ENCODE assay signal across 10 mouse cellular contexts in the genomic region with DNA sequence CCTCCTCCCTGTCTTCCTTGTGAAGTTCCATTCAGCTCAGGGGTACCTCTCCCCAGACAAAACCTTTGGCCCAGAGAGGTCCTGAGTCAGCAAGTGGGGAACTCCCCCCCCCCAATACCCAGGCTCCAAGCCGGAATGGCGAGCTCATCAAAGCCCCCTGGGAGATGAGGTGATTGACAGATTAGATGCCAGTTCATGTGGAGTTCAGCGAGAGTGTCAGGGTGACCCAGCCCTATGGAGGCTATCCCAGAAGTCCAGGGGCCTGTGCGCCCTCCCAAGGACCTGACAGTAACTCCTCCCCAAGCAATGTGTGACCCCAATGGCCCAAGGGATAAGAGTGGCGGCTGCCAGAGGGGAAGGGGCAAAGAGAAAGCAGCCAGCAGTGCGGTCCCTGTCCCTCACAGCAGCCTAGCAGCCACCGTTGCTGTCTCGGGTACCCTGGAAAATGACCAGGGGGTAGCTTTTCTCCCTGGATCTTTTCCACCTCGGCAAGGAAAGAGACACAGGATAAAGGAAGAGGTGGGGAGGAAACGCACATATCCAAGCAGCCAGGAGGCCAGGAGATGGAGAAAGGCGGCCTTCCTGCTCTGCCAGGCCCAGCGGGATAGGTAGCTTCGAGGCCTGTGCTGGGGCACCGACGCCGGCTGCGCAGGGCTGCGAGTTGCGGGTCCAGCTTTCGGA. TPM values are rescaled to one million over a fixed set of nuclear protein-coding genes. Genes with fewer than 3 reads are reported as not detected.
DNase-seq lines count a peak whose midpoint lies in the region; ATAC-seq and TF ChIP-seq lines count a peak whose summit lies in the region.
"Had no signal": no experiment of that assay in that cellular context is flagged by ENCODE, and none has a peak within 500 bp of the region (broad histone marks: within the 10 kb centered on the region; RNA-seq: fewer than 3 reads in every experiment).

No protein-coding gene starts in this region.

- peaks cover 0 to under 1% of the 10 kb centered on the region in 2 experiments; a peak in 1 of 4 replicates for H3K27me3 ChIP-seq in MEL (ENCODE audit: control insufficient read depth in 1 of 2, insufficient read depth in 2 of 2, low read length in 2 of 2)
- peaks cover 19% of the 10 kb centered on the region for H3K27me3 ChIP-seq in hindbrain, embryonic 12.5 days
- peaks cover 31% of the 10 kb centered on the region for H3K27me3 ChIP-seq in midbrain, embryonic 12.5 days

- TF ChIP-seq POLR2A in MEL (IDR thresholded peaks at IDR 0.05; ENCODE audit: control insufficient read depth in 1 of 2, insufficient read depth in 1 of 2, low read depth in 1 of 2, low read length in 2 of 2, poor library complexity in 1 of 2), result no peak

- TF ChIP-seq CTCF in gastrocnemius, adult 2 months (IDR thresholded peaks at IDR 0.05), result no peak
- no peak for TF ChIP-seq CTCF in MEL (IDR thresholded peaks at IDR 0.05 in 2 of 3, conservative IDR thresholded peaks at IDR 0.05 in 1 of 3; ENCODE audit: control insufficient read depth in 1 of 3, insufficient read depth in 1 of 3, low read depth in 2 of 3, low read length in 3 of 3, poor library complexity in 1 of 3, severe bottlenecking in 1 of 3)

- ATAC-seq in hindbrain, embryonic 12.5 days (ENCODE audit: low FRiP score), result peak; percentile 17; the same call in 1 of the 2 replicates
- peak; percentile 30; the same call in 1 of the 2 replicates for ATAC-seq in midbrain, embryonic 12.5 days (ENCODE audit: low FRiP score, low read depth)

- H3K9ac ChIP-seq in MEL (ENCODE audit: control insufficient read depth, low read depth, low read length, poor library complexity, severe bottlenecking), result peak overlapping the region; percentile 66
- H3K9ac ChIP-seq in hindbrain, embryonic 12.5 days, result peak overlapping the region; percentile 61
- H3K9ac ChIP-seq in midbrain, embryonic 12.5 days (replicated peaks), result peak overlapping the region; percentile 35

- peak overlapping the region; percentile 76 for H3K27ac ChIP-seq in gastrocnemius, adult 2 months
- no peak overlapping the region for H3K27ac ChIP-seq in MEL (ENCODE audit: control insufficient read depth, low read depth, low read length)
- H3K27ac ChIP-seq in hindbrain, embryonic 12.5 days, result 0 out of 2 replicates have a peak overlapping the region, but pooled peaks have one; percentile 2
- no peak overlapping the region for H3K27ac ChIP-seq in midbrain, embryonic 12.5 days (replicated peaks)

- no peaks in the 10 kb centered on the region; a peak in 1 of 4 replicates for H3K36me3 ChIP-seq in MEL (ENCODE audit: control insufficient read depth in 1 of 2, insufficient read depth in 2 of 2, low read length in 2 of 2)
- peaks cover 3% of the 10 kb centered on the region; the same call in 1 of the 2 replicates for H3K36me3 ChIP-seq in hindbrain, embryonic 12.5 days
- no peaks in the 10 kb centered on the region for H3K36me3 ChIP-seq in midbrain, embryonic 12.5 days

- whole genome bisulfite sequencing in hindbrain, embryonic 12.5 days, result 6% methylated on average over 20 of the region's 20 CpGs
- WGBS in midbrain, embryonic 12.5 days, result 7% methylated on average over 20 of the region's 20 CpGs

- DNase-seq in gastrocnemius, adult 2 months, result no peak
- no peak for DNase-seq in gastrocnemius, adult 18-20 months (ENCODE audit: low spot score)
- DNase-seq in MEL (ENCODE audit: low read depth, low spot score), result no peak
- DNase-seq in left cerebral cortex, adult 11 months (ENCODE audit: low spot score), result no peak
- no peak for DNase-seq in thymus, postnatal 25 days
- DNase-seq in right cerebral cortex, postnatal 4 days, result no peak

- peaks cover 0 to 4% of the 10 kb centered on the region in 2 experiments; a peak in 1 of 4 replicates for H3K4me1 ChIP-seq in MEL (ENCODE audit: control insufficient read depth in 1 of 2, insufficient read depth in 2 of 2, low read length in 2 of 2)
- peaks cover 29% of the 10 kb centered on the region for H3K4me1 ChIP-seq in hindbrain, embryonic 12.5 days
- H3K4me1 ChIP-seq in midbrain, embryonic 12.5 days, result peaks cover 15% of the 10 kb centered on the region

- H3K9me3 ChIP-seq in MEL (replicated peaks; ENCODE audit: insufficient read depth, low read length), result no peaks in the 10 kb centered on the region
- no peaks in the 10 kb centered on the region for H3K9me3 ChIP-seq in hindbrain, embryonic 12.5 days (replicated peaks)
- no peaks in the 10 kb centered on the region for H3K9me3 ChIP-seq in midbrain, embryonic 12.5 days

- no peaks in the 10 kb centered on the region for H3K79me2 ChIP-seq in MEL (ENCODE audit: control insufficient read depth, insufficient read depth, low read length, poor library complexity)

- intact Hi-C loops in gastrocnemius, adult 2 months (cut with DNase I), result no loop called here

- TF ChIP-seq RAD21 in MEL (IDR thresholded peaks at IDR 0.05; ENCODE audit: low read depth, low read length), result no peak

- peak overlapping the region; percentile 62 for H3K4me2 ChIP-seq in hindbrain, embryonic 12.5 days (replicated peaks)
- peak overlapping the region; percentile 47 for H3K4me2 ChIP-seq in midbrain, embryonic 12.5 days (replicated peaks)

- peak overlapping the region; percentile 70 for H3K4me3 ChIP-seq in gastrocnemius, adult 2 months
- H3K4me3 ChIP-seq in MEL (ENCODE audit: control insufficient read depth in 1 of 2, insufficient read depth in 1 of 2, low read depth in 2 of 2, low read length in 2 of 2), result peak overlapping the region; percentile 62 to 83
- peak overlapping the region; percentile 42 for H3K4me3 ChIP-seq in hindbrain, embryonic 12.5 days
- H3K4me3 ChIP-seq in midbrain, embryonic 12.5 days, result peak overlapping the region; percentile 44
- H3K4me3 ChIP-seq: myocyte had no signal

- no peak for TF ChIP-seq EP300 in MEL (IDR thresholded peaks at IDR 0.05; ENCODE audit: low read depth in 1 of 2, low read length in 2 of 2)

TF ChIP-seq in MEL, 35 proteins besides CTCF, POLR2A, EP300 and RAD21:
- no peak for TF ChIP-seq MYC (IDR thresholded peaks at IDR 0.05; ENCODE audit: low read depth, low read length)
- TF ChIP-seq BHLHE40 (IDR thresholded peaks at IDR 0.05; ENCODE audit: borderline replicate concordance, low read depth, low read length), result no peak
- no peak for TF ChIP-seq UBTF (IDR thresholded peaks at IDR 0.05; ENCODE audit: borderline replicate concordance, insufficient read depth, low read depth, low read length)

RNA-seq across cellular contexts. Expression of a gene that starts 0.6 kb away (rescaled TPM):
- total RNA-seq in gastrocnemius, adult 2 months (2021), result 1 to 10 TPM in 1 of 2 experiments, under 1 TPM in 1; 0.94 to 1.1 TPM
- under 1 TPM; 0.39 to 1.00 TPM for total RNA-seq in gastrocnemius, adult 18-20 months (2021)
- total RNA-seq in MEL (2012; rRNA removed), result 3.4 and 5.4 TPM in 2 replicates
- polyA plus RNA-seq in MEL (2012; ENCODE audit: insufficient read depth in 1 of 2, insufficient read length in 2 of 2, low read depth in 1 of 2, low replicate concordance in 2 of 2, missing spikeins in 1 of 2), result 1 to 10 TPM in 1 of 2 experiments, not detected in 1; 6.2 TPM
- 7.2 and 7.6 TPM in 2 replicates for polyA plus RNA-seq in hindbrain, embryonic 12.5 days (2016; fragmentation: Nextera tagmentation; extraction: Ambion mirVana)
- 5.4 and 6.1 TPM in 2 replicates for polyA plus RNA-seq in midbrain, embryonic 12.5 days (2016; fragmentation: Nextera tagmentation; extraction: Ambion mirVana)
- total RNA-seq: common myeloid progenitor, adult 5-6 weeks had no signal

RNA-seq across cellular contexts. Expression of a gene that starts 27.1 kb away (rescaled TPM):
- total RNA-seq in gastrocnemius, adult 2 months (2021), result 1 to 10 TPM; 1.5 to 1.8 TPM
- 1 to 10 TPM; 1.7 to 1.8 TPM for total RNA-seq in gastrocnemius, adult 18-20 months (2021)
- total RNA-seq in MEL (2012; rRNA removed), result not detected in 2 replicates
- polyA plus RNA-seq in MEL (2012; ENCODE audit: insufficient read depth in 1 of 2, insufficient read length in 2 of 2, low read depth in 1 of 2, low replicate concordance in 2 of 2, missing spikeins in 1 of 2), result under 1 TPM in 1 of 2 experiments, not detected in 1; 0.46 TPM
- 10.6 and 11.2 TPM in 2 replicates for polyA plus RNA-seq in hindbrain, embryonic 12.5 days (2016; fragmentation: Nextera tagmentation; extraction: Ambion mirVana)
- 5.7 and 6.2 TPM in 2 replicates for polyA plus RNA-seq in midbrain, embryonic 12.5 days (2016; fragmentation: Nextera tagmentation; extraction: Ambion mirVana)
- total RNA-seq: common myeloid progenitor, adult 5-6 weeks had no signal

RNA-seq across cellular contexts. Expression of a gene that starts 39.8 kb away (rescaled TPM):
- total RNA-seq in gastrocnemius, adult 2 months (2021), result 100 to 1,000 TPM; 247 to 365 TPM
- total RNA-seq in gastrocnemius, adult 18-20 months (2021), result 100 to 1,000 TPM; 263 to 288 TPM
- total RNA-seq in MEL (2012; rRNA removed), result 163 and 164 TPM in 2 replicates
- polyA plus RNA-seq in MEL (2012; ENCODE audit: insufficient read depth in 1 of 2, insufficient read length in 2 of 2, low read depth in 1 of 2, low replicate concordance in 2 of 2, missing spikeins in 1 of 2), result 100 to 1,000 TPM; 230 to 376 TPM
- polyA plus RNA-seq in hindbrain, embryonic 12.5 days (2016; fragmentation: Nextera tagmentation; extraction: Ambion mirVana), result 102 and 109 TPM in 2 replicates
- 101 and 107 TPM in 2 replicates for polyA plus RNA-seq in midbrain, embryonic 12.5 days (2016; fragmentation: Nextera tagmentation; extraction: Ambion mirVana)

RNA-seq across cellular contexts. Expression of a gene that starts 39.9 kb away (rescaled TPM):
- 1 to 10 TPM; 1.7 to 3.0 TPM for total RNA-seq in gastrocnemius, adult 2 months (2021)
- 1 to 10 TPM; 1.9 to 3.4 TPM for total RNA-seq in gastrocnemius, adult 18-20 months (2021)
- total RNA-seq in MEL (2012; rRNA removed), result 1.6 and 3.1 TPM in 2 replicates
- polyA plus RNA-seq in MEL (2012; ENCODE audit: insufficient read depth in 1 of 2, insufficient read length in 2 of 2, low read depth in 1 of 2, low replicate concordance in 2 of 2, missing spikeins in 1 of 2), result 1 to 10 TPM in 1 of 2 experiments, not detected in 1; 3.6 TPM
- polyA plus RNA-seq in hindbrain, embryonic 12.5 days (2016; fragmentation: Nextera tagmentation; extraction: Ambion mirVana), result 3.2 and 4.0 TPM in 2 replicates
- polyA plus RNA-seq in midbrain, embryonic 12.5 days (2016; fragmentation: Nextera tagmentation; extraction: Ambion mirVana), result 2.5 and 3.7 TPM in 2 replicates

Comparison
In these comparisons a context has a peak if more than half of its experiments do, and no peak if none do; other contexts are left out.
1. H3K27ac ChIP-seq: peak in gastrocnemius, adult 2 months (single experiment) and hindbrain, embryonic 12.5 days (single experiment); none in MEL (single experiment) and midbrain, embryonic 12.5 days (single experiment).
2. Peak in every context shown above with its lines, with median percentiles within 50 percentile points of each other: H3K4me3 ChIP-seq and H3K9ac ChIP-seq.